Mouse (Mus musculus): Measurements from ENCODE around the gene Fubp1. TPM values are rescaled to one million over a fixed set of nuclear protein-coding genes. Genes with fewer than 3 reads are reported as not detected.

Gene Fubp1
- total and polyA plus RNA-seq, 2 experiments from 2014 or later, result 135 to 257 TPM

- no peak for DNase-seq
These were observed 21.3 kb downstream of the Fubp1 start for GRCm38 (mm10) chr3:152231333-152232100.

GRCm38 (mm10) chr3:152235238-152235637 is 25.0 kb downstream of the Fubp1 start:
- Histone ChIP-seq H3K27me3 (ENCODE audit: insufficient read depth, low read length) (no peaks in the 10 kb centered on the region), H3K4me3 (ENCODE audit: low read depth, low read length) (no peak overlapping the region), H3K9me3 (ENCODE audit: low read length) (no peaks in the 10 kb centered on the region), H3K4me1 (ENCODE audit: insufficient read depth) (no peaks in the 10 kb centered on the region), H3K27ac (ENCODE audit: low read depth, low read length) (no peak overlapping the region), H3K9ac (no peak overlapping the region), H3K4me2 (ENCODE audit: low read depth) (no peak overlapping the region), H3K36me3 (ENCODE audit: insufficient read depth) (peaks cover 27% of the 10 kb centered on the region)
- ATAC-seq, result no peak
- 98% methylated on average over 1 of the region's 1 CpGs for WGBS
- DNase-seq, result no peak
- no peak for TF ChIP-seq CTCF (IDR thresholded peaks at IDR 0.05; ENCODE audit: low read depth)

More at GRCm38 (mm10) chr3:152231333-152232100, 21.3 kb downstream of the Fubp1 start:
- TF ChIP-seq CTCF (IDR thresholded peaks at IDR 0.05; ENCODE audit: low read depth), result no peak
- Histone ChIP-seq H3K9ac (no peak overlapping the region), H3K27me3 (ENCODE audit: insufficient read depth, low read length) (no peaks in the 10 kb centered on the region), H3K4me2 (ENCODE audit: low read depth) (no peak overlapping the region), H3K4me3 (ENCODE audit: low read depth, low read length) (no peak overlapping the region), H3K4me1 (ENCODE audit: insufficient read depth) (no peaks in the 10 kb centered on the region), H3K36me3 (ENCODE audit: insufficient read depth) (peaks cover 43% of the 10 kb centered on the region), H3K27ac (ENCODE audit: low read depth, low read length) (no peak overlapping the region), H3K9me3 (ENCODE audit: low read length) (no peaks in the 10 kb centered on the region)
- no peak for ATAC-seq
- 51% methylated on average over 6 of the region's 6 CpGs for WGBS

- DNase-seq, result no peak
- TF ChIP-seq CTCF (IDR thresholded peaks at IDR 0.05; ENCODE audit: low read depth), result no peak
- no peaks in the 10 kb centered on the region for H3K9me3 ChIP-seq (ENCODE audit: low read length)
- no peak overlapping the region for H3K4me3 ChIP-seq (ENCODE audit: low read depth, low read length)
- no peak for ATAC-seq
- no peak overlapping the region for H3K4me2 ChIP-seq (ENCODE audit: low read depth)
- no peaks in the 10 kb centered on the region for H3K4me1 ChIP-seq (ENCODE audit: insufficient read depth)
- no peak overlapping the region for H3K9ac ChIP-seq
- H3K27me3 ChIP-seq (ENCODE audit: insufficient read depth, low read length), result no peaks in the 10 kb centered on the region
- WGBS, result 97% methylated on average over 1 of the region's 1 CpGs
- peaks cover 27% of the 10 kb centered on the region for H3K36me3 ChIP-seq (ENCODE audit: insufficient read depth)
- H3K27ac ChIP-seq (ENCODE audit: low read depth, low read length), result no peak overlapping the region
These were observed 25.6 kb downstream of the Fubp1 start for GRCm38 (mm10) chr3:152235805-152236204.

- no peak for TF ChIP-seq CTCF (IDR thresholded peaks at IDR 0.05; ENCODE audit: low read depth)
- H3K9me3 ChIP-seq (ENCODE audit: low read length), result no peaks in the 10 kb centered on the region
- H3K27me3 ChIP-seq (ENCODE audit: insufficient read depth, low read length), result no peaks in the 10 kb centered on the region
- no peak for DNase-seq
- no peaks in the 10 kb centered on the region for H3K4me1 ChIP-seq (ENCODE audit: insufficient read depth)
- 62% methylated on average over 2 of the region's 2 CpGs for WGBS
- H3K27ac ChIP-seq (ENCODE audit: low read depth, low read length), result no peak overlapping the region
- H3K36me3 ChIP-seq (ENCODE audit: insufficient read depth), result peaks cover 18% of the 10 kb centered on the region
- no peak for ATAC-seq
- H3K9ac ChIP-seq, result no peak overlapping the region
- no peak overlapping the region for H3K4me2 ChIP-seq (ENCODE audit: low read depth)
- no peak overlapping the region for H3K4me3 ChIP-seq (ENCODE audit: low read depth, low read length)
These were observed 28.6 kb downstream of the Fubp1 start for GRCm38 (mm10) chr3:152238836-152239235.

GRCm38 (mm10) chr3:152239592-152239991 is 29.4 kb downstream of the Fubp1 start:
- Histone ChIP-seq H3K27ac (ENCODE audit: low read depth, low read length) (no peak overlapping the region), H3K4me1 (ENCODE audit: insufficient read depth) (no peaks in the 10 kb centered on the region), H3K4me2 (ENCODE audit: low read depth) (no peak overlapping the region), H3K27me3 (ENCODE audit: insufficient read depth, low read length) (no peaks in the 10 kb centered on the region), H3K4me3 (ENCODE audit: low read depth, low read length) (no peak overlapping the region), H3K36me3 (ENCODE audit: insufficient read depth) (peaks cover 13% of the 10 kb centered on the region), H3K9me3 (ENCODE audit: low read length) (no peaks in the 10 kb centered on the region), H3K9ac (no peak overlapping the region)
- TF ChIP-seq CTCF (IDR thresholded peaks at IDR 0.05; ENCODE audit: low read depth), result no peak
- DNase-seq (no peak), ATAC-seq (no peak; the same call in 1 of the 2 replicates)
- 96% methylated on average over 1 of the region's 1 CpGs for WGBS

GRCm38 (mm10) chr3:152241098-152241497 is 30.9 kb downstream of the Fubp1 start:
- ATAC-seq, result 0 out of 2 replicates have a peak, but pooled peaks have one; percentile 7
- 86% methylated on average over 3 of the region's 3 CpGs for WGBS

GRCm38 (mm10) chr3:152243304-152243703 is 33.1 kb downstream of the Fubp1 start:
- ATAC-seq (no peak), DNase-seq (no peak)
- TF ChIP-seq CTCF (IDR thresholded peaks at IDR 0.05; ENCODE audit: low read depth), result no peak
- WGBS, result 82% methylated on average over 4 of the region's 4 CpGs
- Histone ChIP-seq H3K9ac (no peak overlapping the region), H3K4me3 (ENCODE audit: low read depth, low read length) (no peak overlapping the region), H3K36me3 (ENCODE audit: insufficient read depth) (no peaks in the 10 kb centered on the region), H3K27me3 (ENCODE audit: insufficient read depth, low read length) (no peaks in the 10 kb centered on the region), H3K9me3 (ENCODE audit: low read length) (no peaks in the 10 kb centered on the region), H3K4me1 (ENCODE audit: insufficient read depth) (no peaks in the 10 kb centered on the region), H3K4me2 (ENCODE audit: low read depth) (no peak overlapping the region), H3K27ac (ENCODE audit: low read depth, low read length) (no peak overlapping the region)

More at GRCm38 (mm10) chr3:152241098-152241497, 30.9 kb downstream of the Fubp1 start:
- no peak for DNase-seq
- Histone ChIP-seq H3K9me3 (ENCODE audit: low read length) (no peaks in the 10 kb centered on the region), H3K4me1 (ENCODE audit: insufficient read depth) (no peaks in the 10 kb centered on the region), H3K36me3 (ENCODE audit: insufficient read depth) (peaks cover 7% of the 10 kb centered on the region), H3K4me2 (ENCODE audit: low read depth) (no peak overlapping the region), H3K9ac (no peak overlapping the region), H3K27me3 (ENCODE audit: insufficient read depth, low read length) (no peaks in the 10 kb centered on the region), H3K27ac (ENCODE audit: low read depth, low read length) (no peak overlapping the region), H3K4me3 (ENCODE audit: low read depth, low read length) (no peak overlapping the region)
- TF ChIP-seq CTCF (IDR thresholded peaks at IDR 0.05; ENCODE audit: low read depth), result no peak

All from forebrain, postnatal 0 days (tissue).